Mouse (Mus musculus): ENCODE measurements at regions not wholly inside any gene's neighbourhood (a gene's known extent, or its start where the extent isn't known, plus 50 kb on each side); places are given as distances from the start of the nearest gene placed in this dataset.

- in situ Hi-C loops (cut with MboI, MseI) = loop anchor here (25.0 kb wide), 1 partner anchor 1796 kb away; no protein-coding TSS in a partner anchor
Observed at GRCm38 (mm10) chr5:126933466-126933865, 308.1 kb upstream of the Tmem132c start.

GRCm38 (mm10) chr5:126944861-126945260 is 296.7 kb upstream of the Tmem132c start:
- in situ Hi-C loops (cut with MboI, MseI) = loop anchor here (25.0 kb wide), 1 partner anchor 1808 kb away; no protein-coding TSS in a partner anchor

- in situ Hi-C loops (cut with MboI, MseI) = no loop called here
Observed at GRCm38 (mm10) chr5:126954189-126954588, 287.4 kb upstream of the Tmem132c start.

GRCm38 (mm10) chr5:126954634-126955033 is 287.0 kb upstream of the Tmem132c start:
- in situ Hi-C loops (cut with MboI, MseI) = no loop called here

GRCm38 (mm10) chr5:126964577-126964976 is 277.0 kb upstream of the Tmem132c start:
- in situ Hi-C loops (cut with MboI, MseI) = no loop called here

GRCm38 (mm10) chr5:126967076-126967475 is 274.5 kb upstream of the Tmem132c start:
- in situ Hi-C loops (cut with MboI, MseI) = no loop called here

GRCm38 (mm10) chr5:126969373-126969772 is 272.2 kb upstream of the Tmem132c start:
- in situ Hi-C loops (cut with MboI, MseI) = no loop called here

GRCm38 (mm10) chr5:126971284-126971683 is 270.3 kb upstream of the Tmem132c start:
- in situ Hi-C loops (cut with MboI, MseI) = no loop called here

GRCm38 (mm10) chr5:126971981-126972380 is 269.6 kb upstream of the Tmem132c start:
- in situ Hi-C loops (cut with MboI, MseI) = no loop called here

- in situ Hi-C loops (cut with MboI, MseI) = no loop called here
Observed at GRCm38 (mm10) chr5:126973425-126973824, 268.2 kb upstream of the Tmem132c start.

- in situ Hi-C loops (cut with MboI, MseI) = no loop called here
Observed at GRCm38 (mm10) chr5:126974565-126974964, 267.0 kb upstream of the Tmem132c start.

GRCm38 (mm10) chr5:126995577-126995976 is 246.0 kb upstream of the Tmem132c start:
- in situ Hi-C loops (cut with MboI, MseI) = no loop called here

GRCm38 (mm10) chr5:127014166-127014565 is 227.4 kb upstream of the Tmem132c start:
- in situ Hi-C loops (cut with MboI, MseI) = no loop called here

- in situ Hi-C loops (cut with MboI, MseI) = no loop called here
Observed at GRCm38 (mm10) chr5:127016467-127017060, 225.0 kb upstream of the Tmem132c start.

GRCm38 (mm10) chr5:127017971-127018370 is 223.6 kb upstream of the Tmem132c start:
- in situ Hi-C loops (cut with MboI, MseI) = no loop called here

- in situ Hi-C loops (cut with MboI, MseI) = no loop called here
Observed at GRCm38 (mm10) chr5:127036472-127036871, 205.1 kb upstream of the Tmem132c start.

- in situ Hi-C loops (cut with MboI, MseI) = no loop called here
Observed at GRCm38 (mm10) chr5:127057770-127058169, 183.8 kb upstream of the Tmem132c start.

- in situ Hi-C loops (cut with MboI, MseI) = no loop called here
Observed at GRCm38 (mm10) chr5:127074327-127074726, 167.3 kb upstream of the Tmem132c start.

Data from T-helper 1 cell (primary cell).